Mouse (Mus musculus) left cerebral cortex, postnatal 14 days (tissue): ENCODE measurements around the gene Fam173a. TPM values are rescaled to one million over a fixed set of nuclear protein-coding genes. Genes with fewer than 3 reads are reported as not detected.
A peak's percentile ranks its signal among the peaks of the same experiment; 100 is the strongest.

Experiments used
- DNase-seq, 2 experiments: peaks; one replicate each; pipeline ENCODE4 v3.0.0; 2021 to 2022; ENCODE audit warnings: low spot score in 2 of 2, mixed read lengths in 1 of 2
- intact Hi-C: fragments of 180-260 bp; cut with DNase I; formaldehyde crosslinking; loops from one replicate; pipeline ENCODE4 v1.15.1; 2025
- long read RNA-seq, 2 experiments: library from polyadenylated mRNA; stranded (forward); transcript quantifications; one replicate each; pipeline ENCODE4 v2.0.0; 2021
- total RNA-seq, 2 experiments: library from RNA; stranded (reverse); gene quantifications; 2 replicates each; pipeline ENCODE4 v1.2.3; 2021

Gene Fam173a
- 10 to 100 TPM; 82.7 to 87.4 TPM for total RNA-seq
- long read RNA-seq, experiment 1, transcript Fam173a-205 (3 exons, 1,886 nt): minor isoform, 20 of 72 reads
- long read RNA-seq, experiment 1, transcript Fam173a-201 (5 exons, 1,321 nt): major isoform, 37 of 72 reads
- long read RNA-seq, experiment 1, transcript Fam173a-202 (4 exons, 1,267 nt): minor isoform, 7 of 72 reads
- long read RNA-seq, experiment 1, partial matches to known transcripts: 0 of 72 reads
- long read RNA-seq, experiment 1, other reads (novel, unspliced or antisense): 7 of 72 reads
- long read RNA-seq, experiment 2, transcript Fam173a-201 (5 exons, 1,321 nt): major isoform, 35 of 64 reads
- long read RNA-seq, experiment 2, transcript Fam173a-202 (4 exons, 1,267 nt): minor isoform, 6 of 64 reads
- long read RNA-seq, experiment 2, transcript Fam173a-205 (3 exons, 1,886 nt): minor isoform, 18 of 64 reads
- long read RNA-seq, experiment 2, partial matches to known transcripts: 0 of 64 reads
- long read RNA-seq, experiment 2, other reads (novel, unspliced or antisense): 2 of 64 reads

DNA sequence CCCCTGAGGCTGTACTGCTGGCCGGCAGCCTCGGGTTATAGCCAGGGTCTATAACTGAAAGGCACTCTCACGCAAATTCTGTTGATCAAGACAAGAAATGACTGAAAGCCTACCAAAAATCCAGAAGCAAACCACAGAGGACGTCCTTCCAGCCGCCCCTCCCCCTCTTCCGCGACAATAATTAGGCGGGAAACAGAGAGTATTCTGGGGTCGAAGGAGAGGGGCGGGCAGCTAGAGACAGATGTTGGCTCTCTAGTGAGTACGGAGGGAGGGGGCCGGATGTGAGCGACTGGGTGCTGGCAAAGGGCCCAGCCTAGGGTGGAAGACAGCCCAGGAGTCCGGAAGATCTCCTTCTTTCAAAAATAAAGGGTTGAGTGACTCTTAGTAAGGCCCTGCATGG lies at the start of gene Fam173a:
Gene Fam173a, minus strand, starts transcription at position 287 of the 400 bp plus-strand sequence.
- peak; percentile 80 for DNase-seq
- intact Hi-C loops: loop anchor here (10.0 kb wide), 1 partner anchor 228 kb away; no protein-coding TSS in a partner anchor

DNA sequence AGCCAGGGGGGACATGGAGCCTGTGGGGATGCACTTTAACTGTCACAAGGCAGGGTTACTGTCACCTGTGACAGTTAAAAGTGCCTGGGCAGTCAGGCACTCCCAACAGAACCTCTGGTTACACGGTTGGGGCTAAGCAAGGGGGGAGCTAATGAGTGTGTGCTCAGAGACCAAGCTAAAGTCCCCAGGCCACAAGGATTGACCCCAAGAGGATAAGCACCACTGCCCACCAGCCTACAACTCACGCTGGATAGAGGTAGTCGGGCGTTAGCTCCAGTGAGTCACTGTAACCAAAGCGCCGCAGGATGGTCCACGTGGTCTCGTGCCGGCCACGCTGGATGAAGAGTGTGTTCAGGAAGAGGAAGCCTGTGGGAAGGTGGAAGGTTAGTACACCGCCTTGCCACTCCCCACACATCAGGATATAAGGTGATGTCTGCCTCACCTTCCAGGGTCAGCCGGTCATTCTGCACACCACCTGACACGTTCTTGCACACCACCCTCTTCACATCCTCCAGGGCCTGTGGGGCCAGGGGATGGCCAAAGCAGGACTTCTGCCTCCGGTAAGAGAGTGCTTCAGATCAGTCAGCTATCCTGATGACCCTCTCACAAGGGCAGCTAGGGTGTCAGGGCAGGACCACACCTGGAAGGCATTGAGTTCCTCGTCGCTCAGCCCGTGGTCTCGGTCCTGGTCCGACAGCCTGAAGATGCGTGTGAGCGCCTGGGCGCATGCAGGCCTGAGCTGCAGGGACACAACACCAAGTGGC lies 48.6 kb upstream of the Fam173a start, which contains the start of gene Gm20683:
Gene Gm20683, minus strand, starts transcription at position 647 of the 764 bp plus-strand sequence.
- no peak for DNase-seq
- intact Hi-C loops: no loop called here

DNA sequence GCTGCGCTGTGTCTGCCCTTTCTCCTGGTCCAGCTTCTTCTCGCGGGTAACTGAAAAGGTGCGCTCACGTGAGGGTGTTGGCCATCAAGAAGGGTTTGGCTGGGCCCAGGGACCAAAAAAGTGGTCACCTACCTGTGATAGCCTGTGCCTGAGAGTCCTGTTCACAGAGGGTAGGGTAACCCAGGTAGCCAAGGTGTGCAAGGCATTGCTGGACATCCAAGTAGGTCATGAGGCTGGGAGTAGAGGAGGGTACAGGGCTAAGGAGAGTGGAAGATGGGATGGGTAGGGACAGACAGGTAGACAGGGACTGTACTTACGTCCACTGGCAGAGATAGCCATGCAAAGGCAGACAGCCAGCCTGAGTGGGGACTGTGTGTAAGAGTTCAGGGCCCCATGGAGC lies 47.8 kb upstream of the Fam173a start:
- intact Hi-C loops: no loop called here
- no peak for DNase-seq

DNA sequence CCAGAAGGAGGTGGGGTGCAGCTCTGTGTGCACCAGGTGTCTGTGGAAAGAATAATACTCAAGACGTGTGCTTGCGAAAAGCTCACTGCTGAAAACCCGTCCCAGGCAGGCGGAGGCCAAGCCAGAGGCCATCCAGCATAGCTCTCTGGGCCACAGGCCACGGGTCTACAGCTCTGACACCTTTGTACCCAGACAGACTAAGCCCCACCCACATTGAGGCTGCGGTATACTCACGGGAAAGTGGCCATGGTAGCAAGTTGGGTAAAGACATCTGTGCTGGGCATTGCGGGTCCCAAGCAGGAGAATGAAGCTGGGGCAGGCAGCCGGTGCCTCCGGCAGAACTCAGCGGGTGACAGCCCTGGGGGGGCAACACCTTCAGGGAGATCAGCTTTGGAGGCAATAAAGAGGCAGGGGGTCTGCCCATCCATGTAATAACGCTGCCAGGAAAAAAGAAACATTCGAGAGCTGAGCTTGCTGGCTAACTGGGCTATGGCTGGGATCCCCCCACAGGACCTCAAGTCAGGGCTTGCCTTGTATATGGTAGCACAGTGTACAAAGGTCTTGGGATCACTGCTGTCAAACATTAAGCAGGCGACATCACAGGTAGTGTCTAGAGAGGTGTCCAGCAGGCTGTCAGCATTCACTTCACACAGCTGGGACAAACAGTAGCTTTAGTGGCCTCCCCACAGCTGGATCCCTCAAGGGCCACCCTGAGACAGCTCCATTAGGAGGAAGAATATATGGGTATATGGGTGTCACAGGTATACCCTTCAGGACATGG lies 46.9 kb upstream of the Fam173a start:
- intact Hi-C loops: no loop called here
- DNase-seq: no peak

DNA sequence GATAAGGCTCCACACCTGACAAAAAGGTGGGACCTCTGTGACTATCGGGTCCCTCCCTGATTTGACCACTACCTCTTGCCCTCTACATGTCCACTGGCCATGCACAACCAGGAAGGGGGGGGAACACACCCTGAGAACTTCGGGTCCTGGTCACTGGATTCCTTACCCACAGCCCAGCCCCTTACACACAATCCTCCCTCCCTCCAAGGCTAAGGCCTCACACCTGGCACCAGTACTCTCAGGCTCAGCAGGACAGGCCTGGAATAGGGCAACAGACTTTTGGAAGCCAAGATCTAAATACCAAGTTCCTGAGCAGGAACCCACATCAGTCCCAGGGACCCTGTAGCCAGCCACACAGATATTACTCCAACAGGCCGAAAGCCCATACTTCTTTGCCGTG lies 46.2 kb upstream of the Fam173a start:
- no peak for DNase-seq
- intact Hi-C loops: no loop called here

DNA sequence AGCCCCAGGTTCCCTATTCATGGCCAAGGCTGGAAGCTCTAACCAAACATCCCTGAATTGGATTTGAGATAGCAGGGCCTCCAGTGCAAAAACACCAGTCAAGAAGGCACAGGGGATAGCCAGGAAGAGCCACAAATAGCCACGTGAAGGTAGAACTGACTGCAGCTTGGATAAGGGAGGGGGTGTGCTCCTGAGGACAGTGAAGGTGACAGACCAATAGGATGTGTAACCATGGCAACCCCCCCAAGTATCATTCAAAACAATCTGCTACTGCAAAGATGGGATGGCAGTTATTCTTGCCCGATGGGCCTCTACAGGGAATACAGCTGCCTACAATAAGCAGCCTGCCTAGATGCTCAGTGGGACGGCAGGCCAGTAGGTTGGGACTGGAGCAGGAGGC lies 44.8 kb upstream of the Fam173a start:
- intact Hi-C loops: no loop called here
- DNase-seq: peak in 1 of 2 experiments; percentile 67

DNA sequence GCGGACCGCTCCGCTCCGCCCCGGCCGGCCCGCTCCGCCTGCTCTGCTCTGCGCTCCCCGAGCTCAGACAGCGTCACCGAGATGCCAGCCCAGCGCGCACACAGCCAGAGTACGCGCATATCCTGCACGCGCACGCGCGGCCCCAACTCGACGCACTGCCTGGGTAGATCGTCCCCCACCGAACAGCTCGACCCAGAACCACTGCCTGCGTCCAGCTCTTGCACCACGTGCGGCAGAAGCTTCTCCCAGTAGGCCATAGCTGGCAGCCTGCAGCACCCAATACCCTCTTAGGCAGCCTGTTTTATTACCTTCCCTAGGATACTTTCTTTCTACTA lies 44.3 kb upstream of the Fam173a start, which contains the start of gene Rhbdl1:
Gene Rhbdl1, minus strand, starts transcription at position 220 of the 335 bp plus-strand sequence.
- intact Hi-C loops: no loop called here

DNA sequence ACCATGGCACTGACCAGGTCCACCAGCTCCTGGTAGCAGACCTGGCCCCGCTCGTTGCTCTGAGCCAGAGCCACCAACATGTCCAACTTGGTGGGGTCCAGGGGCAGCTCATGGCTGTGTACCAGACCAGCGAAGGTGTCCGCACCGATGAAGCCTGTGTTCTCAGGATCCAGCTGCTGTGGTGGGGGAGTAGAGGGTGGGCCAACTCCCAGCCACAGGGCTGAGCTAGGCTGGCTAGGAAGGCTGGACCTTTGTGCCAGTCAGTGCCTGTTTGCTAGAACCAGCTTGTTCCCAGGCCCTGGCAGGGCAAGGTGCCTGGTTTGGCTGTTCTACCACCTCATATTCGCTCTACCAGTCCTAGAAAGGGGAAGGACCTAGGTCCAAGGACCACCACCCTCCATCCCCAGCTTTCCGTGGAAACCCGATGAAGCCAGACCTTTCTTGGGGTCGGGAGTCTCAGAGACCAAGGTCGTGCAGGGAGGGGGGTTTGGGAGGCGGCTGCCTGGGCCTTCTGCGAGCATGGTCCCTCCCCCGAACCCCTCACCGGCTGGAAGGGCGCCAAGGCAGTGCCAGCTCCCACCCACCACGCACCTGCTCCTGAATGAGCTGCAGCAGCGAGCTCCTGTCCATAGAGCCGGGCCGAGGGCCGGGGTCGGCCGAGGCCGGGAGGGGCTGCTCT lies 43.8 kb upstream of the Fam173a start:
- intact Hi-C loops: no loop called here
- no peak for DNase-seq

More for the DNA sequence above, 44.3 kb upstream of the Fam173a start, which contains the start of gene Rhbdl1:
- peak; percentile 90 to 93 for DNase-seq

DNA sequence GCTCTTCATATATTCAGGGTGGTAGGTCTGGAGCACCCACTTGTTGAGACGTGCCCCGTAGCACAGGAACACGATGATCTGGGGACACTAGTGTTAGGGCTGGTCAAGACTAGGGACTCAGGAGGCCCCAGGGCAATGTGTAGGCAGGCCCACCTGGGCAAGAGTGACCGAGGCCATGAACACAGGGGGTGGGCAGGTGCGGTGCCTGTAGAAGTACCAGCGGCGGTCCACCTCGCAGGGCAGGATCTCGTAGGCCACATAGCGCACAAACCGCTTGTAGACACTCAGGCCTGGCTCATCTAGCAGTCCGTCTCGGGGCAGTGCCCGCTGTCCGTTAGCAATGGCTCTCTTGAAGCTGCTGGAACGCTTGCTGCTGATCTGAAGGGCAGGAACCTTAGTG lies 43.1 kb upstream of the Fam173a start:
- intact Hi-C loops: no loop called here

DNA sequence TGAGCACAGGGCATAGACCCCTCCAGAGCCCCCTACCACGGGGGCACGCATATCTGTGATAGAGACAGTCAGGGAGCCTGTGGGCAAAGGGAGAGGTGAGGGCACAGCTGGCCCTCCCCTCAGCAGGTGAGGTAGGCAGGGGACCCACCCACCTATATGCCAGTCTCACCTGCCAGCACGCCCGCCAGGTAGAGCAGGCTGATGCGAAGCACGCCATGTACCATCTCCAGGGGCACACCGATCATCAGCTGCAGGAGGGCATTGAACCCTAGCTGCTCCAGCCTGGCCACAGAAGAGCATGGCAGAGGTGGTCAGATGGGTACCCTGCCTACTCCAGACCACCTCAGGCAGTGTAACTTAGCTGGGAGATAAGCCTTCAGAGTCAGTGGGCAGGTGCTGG lies 42.6 kb upstream of the Fam173a start:
- no peak for DNase-seq
- intact Hi-C loops: no loop called here

More for the DNA sequence above, 43.1 kb upstream of the Fam173a start:
- no peak for DNase-seq

DNA sequence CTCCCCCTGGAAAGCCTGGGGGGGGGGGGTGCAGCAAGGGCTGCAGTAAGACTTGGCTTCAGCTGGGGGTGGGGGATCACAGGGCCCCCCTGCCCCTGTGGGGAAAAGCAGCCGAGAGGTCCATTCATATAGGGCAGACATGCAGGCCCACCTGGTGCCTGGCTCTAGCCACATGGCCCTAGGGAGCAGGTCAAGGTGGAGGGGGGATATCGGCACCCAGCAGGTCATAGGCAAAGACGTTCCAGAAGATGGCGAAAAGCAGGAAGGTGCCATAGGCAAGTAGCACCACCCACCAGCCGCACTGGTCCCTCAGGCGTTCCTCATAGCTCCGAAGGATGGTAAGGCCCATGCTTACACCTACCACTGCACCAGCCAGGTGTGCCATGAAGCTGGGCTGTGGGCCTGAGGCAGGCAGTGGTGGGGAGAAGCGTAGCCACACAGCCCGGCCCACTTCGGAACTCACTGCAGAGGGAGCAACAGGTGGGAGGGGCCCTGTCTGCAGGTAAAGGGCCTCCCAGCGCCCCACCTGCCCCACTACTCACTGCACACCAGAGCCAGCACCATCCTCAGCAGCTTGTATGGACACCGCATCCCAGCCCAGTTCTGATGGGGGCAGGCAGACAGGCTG lies 42.0 kb upstream of the Fam173a start:
- no peak for DNase-seq
- intact Hi-C loops: no loop called here

DNA sequence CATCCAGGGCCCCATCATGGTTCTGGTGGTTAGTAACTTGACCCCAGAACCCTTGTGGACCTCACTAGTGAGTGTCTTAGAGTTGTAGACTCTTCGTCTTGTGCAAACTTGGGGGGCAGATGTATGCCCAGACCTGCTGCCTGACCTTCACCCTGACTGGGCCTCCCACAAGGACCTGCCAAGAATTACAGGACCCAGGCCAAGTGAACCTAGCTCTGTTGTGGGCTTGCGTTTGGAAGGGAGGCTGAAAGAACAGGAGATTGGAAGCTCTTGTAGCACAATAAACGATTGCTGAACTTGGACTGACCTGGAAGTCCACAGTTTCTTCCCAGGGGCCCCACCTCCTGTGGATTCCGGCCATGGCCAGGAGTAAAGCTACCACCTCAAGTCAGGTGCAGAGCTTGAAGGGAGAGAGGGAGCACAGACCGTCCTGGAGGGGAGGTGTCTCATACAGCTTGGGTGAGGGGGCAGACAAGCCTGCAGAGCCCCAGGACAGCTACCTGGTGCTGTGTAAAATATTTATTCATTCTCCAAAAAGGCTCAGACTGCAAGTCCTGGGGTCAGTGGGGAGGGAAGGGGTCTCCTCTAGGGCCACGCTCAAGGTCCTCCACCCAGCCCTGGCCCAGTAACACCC lies 41.4 kb upstream of the Fam173a start:
- no peak for DNase-seq
- intact Hi-C loops: loop anchor here (1.0 kb wide), 1 partner anchor 41 kb away; the partner anchor contains the start of gene Mettl26

DNA sequence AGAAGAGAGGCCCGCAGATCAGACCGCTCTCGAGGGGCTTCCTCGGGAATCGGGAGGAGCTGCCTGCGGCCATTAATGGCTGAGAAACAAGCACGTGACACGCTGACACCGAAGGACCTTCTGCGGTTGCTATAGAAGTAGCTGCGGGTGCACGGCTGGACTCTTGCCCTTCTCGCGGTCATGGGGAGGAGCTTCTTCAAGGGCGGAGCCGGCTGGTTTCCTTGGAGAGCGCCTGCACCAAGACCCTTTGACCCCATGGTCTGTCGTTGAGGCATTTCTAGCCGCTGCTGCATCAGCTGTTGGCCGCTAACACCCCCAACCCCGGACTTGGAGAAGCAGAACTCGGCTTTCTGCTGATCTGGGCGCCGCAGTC lies 40.6 kb upstream of the Fam173a start, which contains the start of gene Stub1:
Gene Stub1, minus strand, starts transcription at position 114 of the 373 bp plus-strand sequence.
- intact Hi-C loops: loop anchor here (1.0 kb wide), 1 partner anchor 42 kb away; the partner anchor contains the start of gene Mettl26

DNA sequence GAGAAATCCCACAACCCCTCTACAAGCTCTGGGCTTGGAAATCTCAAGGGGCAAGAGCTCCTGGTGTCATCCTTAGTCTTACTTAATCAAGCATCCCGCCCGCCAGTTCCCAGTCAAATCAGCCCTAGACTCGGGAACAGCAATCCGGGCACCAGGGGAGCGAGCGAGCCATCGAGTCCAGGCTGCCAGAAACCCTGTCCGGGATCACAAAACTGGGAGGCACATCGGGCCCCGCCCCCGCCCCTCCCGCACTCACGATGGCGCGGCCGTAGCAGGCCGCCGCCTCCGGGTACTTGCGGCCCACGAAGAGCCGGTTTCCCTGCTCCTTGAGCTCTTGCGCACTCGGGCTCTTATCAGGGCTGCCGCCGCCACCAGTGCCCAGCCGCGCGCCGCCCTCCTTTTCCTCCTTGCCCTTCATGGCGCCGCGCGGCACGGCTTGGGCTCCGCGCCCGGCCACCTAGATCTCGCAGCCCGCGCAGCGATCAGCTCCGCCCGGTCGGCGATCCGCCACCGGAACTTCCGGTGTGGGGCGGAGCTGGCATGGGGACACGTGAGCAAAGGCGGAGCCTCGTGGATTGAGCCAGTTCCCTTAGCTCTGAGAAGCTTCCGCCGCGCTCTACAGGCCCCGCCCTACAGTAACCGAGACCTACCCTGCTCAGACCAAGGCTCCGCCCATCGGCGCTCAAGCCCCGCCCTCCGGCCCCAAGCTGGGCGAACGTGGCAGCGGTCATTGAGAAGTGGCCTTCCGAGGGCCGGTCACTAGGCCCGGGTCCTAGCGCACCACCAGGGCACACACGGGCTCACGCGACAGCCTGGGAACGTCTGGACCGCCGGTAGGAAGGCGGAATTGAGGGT lies 40.0 kb upstream of the Fam173a start:
- intact Hi-C loops: loop anchor here (1.0 kb wide), 1 partner anchor 43 kb away; the partner anchor contains the start of gene Mettl26

More for the DNA sequence above, 40.6 kb upstream of the Fam173a start, which contains the start of gene Stub1:
- DNase-seq: peak; percentile 83 to 90

DNA sequence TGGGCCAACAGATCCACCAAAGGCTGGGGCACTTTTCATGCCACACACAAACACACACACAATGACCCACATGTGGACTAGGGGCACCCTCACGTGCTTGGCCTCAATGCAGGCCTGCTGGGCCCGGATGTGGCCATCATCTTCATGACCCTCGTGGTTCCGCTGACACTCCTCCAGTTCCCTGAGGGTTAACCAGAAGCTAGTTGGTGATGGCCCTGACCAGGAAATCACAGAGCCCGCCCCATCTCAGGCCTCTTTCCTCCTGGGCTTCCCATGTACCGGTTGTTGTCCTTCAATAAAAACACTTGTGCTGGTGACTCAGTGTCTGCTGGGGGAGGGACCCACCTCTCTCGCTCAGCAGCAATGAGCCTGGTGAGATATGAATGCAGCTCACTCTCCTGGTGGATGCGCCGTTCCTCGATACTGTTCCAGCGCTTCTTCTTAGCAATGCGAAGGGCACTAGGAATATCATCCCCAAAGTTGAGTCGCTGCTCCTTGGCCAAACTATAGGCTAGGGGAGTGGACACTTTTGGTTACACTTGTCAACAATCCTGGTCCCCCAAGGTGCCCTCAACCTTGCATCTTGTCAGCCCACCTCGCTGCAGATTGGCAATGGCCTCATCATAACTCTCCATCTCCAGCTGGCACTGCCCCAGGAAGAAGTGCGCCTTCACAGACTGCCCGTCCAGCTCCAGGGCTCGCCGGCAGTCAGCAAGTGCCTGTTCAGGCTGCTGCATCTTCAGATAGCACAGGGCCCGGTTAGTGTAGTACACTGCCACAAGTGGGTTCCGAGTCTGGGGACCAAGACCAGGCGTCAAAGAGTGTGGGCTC lies 39.0 kb upstream of the Fam173a start:
- no peak for DNase-seq
- intact Hi-C loops: no loop called here

More for the DNA sequence above, 40.0 kb upstream of the Fam173a start:
- peak; percentile 98 to 99 for DNase-seq
